Mouse (Mus musculus) B cell, adult 62 days (primary cell): Measurements from ENCODE around the gene Hddc3. TPM values are rescaled to one million over a fixed set of nuclear protein-coding genes. Genes with fewer than 3 reads are reported as not detected.

Experiments used
- total RNA-seq: library from RNA; stranded (reverse); gene quantifications from 4 replicates; pipeline ENCODE4 v1.2.4, GENCODE M21; 2023

Gene Hddc3
- total RNA-seq, result 13.2 to 21.3 TPM (median 14.8 TPM) in 4 replicates

DNA sequence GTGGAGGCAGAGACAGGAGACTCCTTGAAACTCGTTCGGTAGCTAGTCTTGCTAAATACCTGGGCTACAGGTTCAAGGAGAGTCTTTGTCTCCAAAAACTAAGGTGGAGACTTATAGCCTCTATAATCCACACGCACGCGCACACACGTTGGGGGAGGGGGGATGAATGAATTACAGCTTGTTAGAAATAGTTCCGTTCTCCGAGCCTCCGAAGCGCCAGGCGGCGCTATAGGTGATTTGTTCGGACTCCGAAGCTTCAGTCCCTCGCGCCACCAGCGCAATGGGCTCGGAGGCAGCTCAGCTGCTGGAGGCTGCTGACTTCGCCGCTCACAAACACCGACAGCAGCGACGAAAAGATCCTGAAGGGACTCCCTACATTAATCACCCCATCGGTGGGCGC is at the start of gene Hddc3:
Gene Hddc3 (plus strand): TSS at position 247 of the 400 bp plus-strand sequence.

GRCm38 (mm10) chr7:80294062-80294763 is 48.7 kb upstream of the Hddc3 start, which contains the start of gene Prc1:
Gene Prc1 (plus strand): TSS chr7:80294450.

DNA sequence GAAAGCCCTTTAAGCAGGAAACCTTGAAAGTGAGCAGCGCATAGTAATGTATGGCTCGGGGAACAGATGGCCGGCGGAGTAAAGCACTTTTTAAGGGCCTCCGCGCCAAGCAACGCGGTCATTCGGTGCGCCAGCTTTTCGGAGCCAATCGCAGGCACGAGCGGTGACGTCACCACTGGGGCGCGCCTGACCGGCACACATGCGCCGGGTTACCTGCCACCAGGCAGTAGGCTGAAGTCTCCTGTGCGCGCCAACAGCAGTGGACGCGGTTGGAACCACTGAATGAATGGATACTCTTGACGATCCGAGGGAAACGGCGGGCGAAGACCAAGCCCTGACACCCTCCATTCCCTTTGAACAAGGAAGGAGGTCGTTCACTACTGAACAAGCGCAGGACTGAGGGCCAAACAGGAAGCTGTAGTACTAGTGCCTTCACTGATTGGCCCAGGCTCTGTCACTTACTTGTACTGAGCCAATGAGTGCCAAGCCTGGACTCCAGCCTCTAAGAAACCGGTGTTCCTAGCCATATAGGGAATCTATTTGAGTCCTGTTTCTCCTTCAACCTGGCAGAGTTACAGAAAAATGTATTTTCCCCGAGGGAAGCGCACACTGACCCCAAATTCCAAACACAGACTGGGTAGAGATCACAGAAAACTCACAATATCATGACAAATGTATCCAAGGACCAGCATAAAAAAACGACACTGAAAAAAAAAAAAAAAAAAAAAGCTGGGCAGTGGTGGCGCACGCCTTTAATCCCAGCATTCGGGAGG is 18.7 kb upstream of the Hddc3 start, which contains the start of gene Rccd1:
Gene Rccd1 (minus strand): TSS at position 412 of the 773 bp plus-strand sequence.

DNA sequence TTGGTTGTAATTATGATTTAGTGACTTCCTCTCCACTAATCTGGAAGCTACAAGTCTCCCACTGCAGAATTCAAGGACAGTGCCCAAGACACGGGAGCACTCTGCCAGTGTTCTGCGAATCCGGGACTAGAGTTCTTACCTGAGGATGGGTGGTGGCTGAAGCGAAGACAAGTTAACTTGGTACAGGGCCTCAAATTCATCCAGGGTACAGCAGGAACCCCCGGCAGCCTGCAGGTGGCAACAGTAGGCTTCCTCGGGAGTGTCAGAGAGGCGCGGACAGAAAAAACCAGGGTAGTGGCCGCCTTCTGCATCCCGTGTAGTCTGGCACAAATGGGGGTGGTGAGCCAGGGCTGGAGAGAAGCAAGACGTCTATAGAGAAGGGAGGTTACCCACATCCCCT is 2.1 kb upstream of the Hddc3 start, which contains the start of gene Unc45a:
Gene Unc45a (minus strand): TSS at position 213 of the 400 bp plus-strand sequence.

GRCm38 (mm10) chr7:80371041-80371751 is 28.3 kb downstream of the Hddc3 start, which contains the start of gene Man2a2:
Gene Man2a2 (minus strand): TSS chr7:80371375.

DNA sequence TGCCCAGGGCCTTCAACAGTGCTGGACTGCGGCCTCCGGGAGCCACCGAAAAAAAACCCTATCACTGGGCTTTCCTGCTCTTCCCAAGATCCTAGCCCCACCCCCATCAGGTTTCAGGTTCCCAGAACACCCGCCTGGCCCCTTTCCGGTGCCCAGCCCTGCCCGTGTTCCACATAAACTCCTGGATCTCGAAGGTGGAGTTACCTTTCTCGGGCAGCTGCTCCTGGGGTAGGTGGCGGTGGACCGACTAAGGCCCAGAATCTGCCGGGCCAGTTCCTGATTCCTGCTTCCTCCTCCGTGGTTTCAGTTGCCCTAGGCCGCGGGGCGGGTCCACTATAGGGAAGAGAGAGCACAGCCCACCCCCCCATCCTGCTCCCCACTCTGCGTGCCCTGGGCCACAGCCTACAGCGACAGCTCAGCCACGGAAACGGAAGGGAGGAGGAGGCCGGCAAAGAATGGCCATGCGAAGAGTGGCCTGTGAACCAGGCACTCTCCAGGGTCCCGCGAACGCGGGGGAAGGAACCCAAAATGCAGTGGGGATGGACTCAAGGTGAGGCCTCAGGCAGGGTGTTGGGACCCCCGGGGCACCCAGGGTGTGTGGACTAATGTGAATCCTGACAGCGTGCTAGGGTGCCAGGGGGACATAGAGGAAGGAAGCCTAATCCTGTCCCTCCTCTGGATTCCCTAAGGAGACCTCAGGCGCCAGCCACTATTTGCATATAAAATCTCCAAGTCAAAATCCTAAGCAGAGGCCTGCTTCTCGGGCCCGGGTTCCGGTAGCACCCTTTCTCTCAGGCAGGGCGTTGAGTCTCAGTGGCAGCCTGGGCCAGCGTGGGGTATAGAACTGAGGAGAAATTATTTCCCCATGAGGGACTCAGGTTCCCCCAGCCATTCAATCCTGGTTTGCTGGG is 45.0 kb downstream of the Hddc3 start, which contains the start of gene Fes:
Gene Fes (minus strand): TSS at position 314 of the 911 bp plus-strand sequence.

Other genes with a start within 250 kb of the Hddc3 start
- 22.6 to 32.5 TPM (median 25.3 TPM) in 4 replicates for gene Idh2, start 227.7 kb upstream of the Hddc3 start, total RNA-seq
- gene Sema4b, start 156.3 kb upstream of the Hddc3 start, total RNA-seq, result 141 to 155 TPM (median 148 TPM) in 4 replicates
- gene Cib1, start 110.3 kb upstream of the Hddc3 start, total RNA-seq, result 86.7 to 111 TPM (median 93.5 TPM) in 4 replicates
- 5.6 to 8.0 TPM (median 6.5 TPM) in 4 replicates for gene Gdpgp1, start 110.2 kb upstream of the Hddc3 start, total RNA-seq
- 1.0 to 3.8 TPM (median 2.1 TPM) in 4 replicates for gene Ttll13, start 96.7 kb upstream of the Hddc3 start, total RNA-seq
- gene Ngrn, start 81.9 kb upstream of the Hddc3 start, total RNA-seq, result 13.1 to 17.9 TPM (median 17.1 TPM) in 4 replicates
- 31.2 to 36.5 TPM (median 34.5 TPM) in 4 replicates for gene Vps33b, start 73.5 kb upstream of the Hddc3 start, total RNA-seq
- gene Prc1, start 48.7 kb upstream of the Hddc3 start, total RNA-seq, result 4.2 to 7.5 TPM (median 5.5 TPM) in 4 replicates
- 23.3 to 31.6 TPM (median 27.0 TPM) in 4 replicates for gene Rccd1, start 18.6 kb upstream of the Hddc3 start, total RNA-seq
- gene Unc45a, start 2.1 kb upstream of the Hddc3 start, total RNA-seq, result 86.9 to 102 TPM (median 94.9 TPM) in 4 replicates
- 92.3 to 112 TPM (median 102 TPM) in 4 replicates for gene Man2a2, start 28.3 kb downstream of the Hddc3 start, total RNA-seq
- gene Fes, start 44.8 kb downstream of the Hddc3 start, total RNA-seq, result 30.4 to 45.6 TPM (median 39.6 TPM) in 4 replicates
- 56.9 to 70.6 TPM (median 59.0 TPM) in 4 replicates for gene Furin, start 62.3 kb downstream of the Hddc3 start, total RNA-seq
- 14.4 to 18.7 TPM (median 17.4 TPM) in 4 replicates for gene Blm, start 192.0 kb downstream of the Hddc3 start, total RNA-seq